Mouse (Mus musculus) neural tube, embryonic 14.5 days (tissue): ENCODE results near the gene Slc25a5. TPM values are rescaled to one million over a fixed set of nuclear protein-coding genes. Genes with fewer than 3 reads are reported as not detected.

Experiments used
- ATAC-seq: fragments of 200-750 bp; cut with Nextera tagmentation; 2 replicates; pipeline ENCODE4 v1.8.0; 2017; ENCODE audit warnings: low read depth, mild to moderate bottlenecking, moderate TSS enrichment, moderate library complexity
- H3K27ac ChIP-seq: fragments of 300-500 bp; sonication (generic); 2 replicates; pipeline ENCODE4 v1.5.1; 2014; ENCODE audit warnings: low read depth, mild to moderate bottlenecking, control low read depth, low read length, moderate library complexity, mixed read lengths
- H3K27me3 ChIP-seq: fragments of 300-500 bp; sonication (generic); 2 replicates; pipeline ENCODE4 v1.6.1; 2014; ENCODE audit warnings: low read length; ENCODE audit not compliant: control insufficient read depth, insufficient read depth
- H3K36me3 ChIP-seq: fragments of 300-500 bp; sonication (generic); 2 replicates; pipeline ENCODE4 v1.6.1; 2014; ENCODE audit warnings: low read length, mixed read lengths; ENCODE audit not compliant: control insufficient read depth, insufficient read depth
- H3K4me1 ChIP-seq: fragments of 300-500 bp; sonication (generic); 2 replicates; pipeline ENCODE4 v1.6.1; 2014; ENCODE audit warnings: low read length; ENCODE audit not compliant: control insufficient read depth, insufficient read depth
- H3K4me2 ChIP-seq: fragments of 300-500 bp; sonication (generic); 2 replicates; pipeline ENCODE4 v1.6.1; 2014; ENCODE audit warnings: mild to moderate bottlenecking, low read depth, low read length, control low read depth
- H3K4me3 ChIP-seq: fragments of 300-500 bp; sonication (generic); 2 replicates; pipeline ENCODE4 v1.5.1; 2014; ENCODE audit warnings: low read depth, low read length, control low read depth, mixed read lengths
- H3K9ac ChIP-seq: fragments of 300-500 bp; sonication (generic); replicated peaks from 2 replicates; pipeline ENCODE4 v1.6.1; 2014; ENCODE audit warnings: low read depth, mild to moderate bottlenecking, control low read depth, low read length, mixed read lengths
- H3K9me3 ChIP-seq: fragments of 300-500 bp; sonication (generic); 2 replicates; pipeline ENCODE4 v1.6.1; 2016; ENCODE audit warnings: low read length; ENCODE audit not compliant: control insufficient read depth
- WGBS: fragments of 180-500 bp; shearing (Covaris S2); extraction: QIAGEN DNeasy Blood & Tissue Kit; methylation state at CpG from one replicate; pipeline ENCODE4 v1.1.7; 2014; 5-methylcytosine and 5-hydroxymethylcytosine counted together
- polyA plus RNA-seq: library from polyadenylated mRNA; unstranded; fragments of >200 nt; fragmentation: Nextera tagmentation; extraction: Ambion mirVana; gene quantifications from 2 replicates; pipeline ENCODE4 v1.2.1, GENCODE M21; 2014

Gene Slc25a5
- polyA plus RNA-seq, 1 experiment from 2014 or later: 575 TPM

- 63% methylated on average over 7 of the region's 7 CpGs for WGBS
- no peaks in the 10 kb centered on the region for H3K27me3 ChIP-seq
- no peak overlapping the region for H3K4me3 ChIP-seq
- no peak overlapping the region for H3K9ac ChIP-seq
- no peak overlapping the region for H3K4me2 ChIP-seq
- no peak overlapping the region for H3K27ac ChIP-seq
- H3K36me3 ChIP-seq: no peaks in the 10 kb centered on the region
- H3K4me1 ChIP-seq: no peaks in the 10 kb centered on the region
- no peaks in the 10 kb centered on the region for H3K9me3 ChIP-seq
- no peak for ATAC-seq
These were observed 43.9 kb downstream of the Slc25a5 start for GRCm38 (mm10) chrX:36839391-36839790.

- H3K4me3 ChIP-seq: no peak overlapping the region
- no peaks in the 10 kb centered on the region for H3K36me3 ChIP-seq
- no peaks in the 10 kb centered on the region for H3K27me3 ChIP-seq
- H3K4me2 ChIP-seq: no peak overlapping the region
- ATAC-seq: no peak
- H3K9ac ChIP-seq: no peak overlapping the region
- H3K27ac ChIP-seq: no peak overlapping the region
- 91% methylated on average over 6 of the region's 6 CpGs for WGBS
- no peaks in the 10 kb centered on the region for H3K4me1 ChIP-seq
- H3K9me3 ChIP-seq: no peaks in the 10 kb centered on the region
These were observed 46.2 kb downstream of the Slc25a5 start for GRCm38 (mm10) chrX:36841698-36842097.

- no peak overlapping the region for H3K4me2 ChIP-seq
- ATAC-seq: no peak
- no peak overlapping the region for H3K9ac ChIP-seq
- no peaks in the 10 kb centered on the region for H3K27me3 ChIP-seq
- H3K27ac ChIP-seq: no peak overlapping the region
- H3K36me3 ChIP-seq: no peaks in the 10 kb centered on the region
- 79% methylated on average over 4 of the region's 4 CpGs for WGBS
- no peaks in the 10 kb centered on the region for H3K9me3 ChIP-seq
- H3K4me3 ChIP-seq: no peak overlapping the region
- H3K4me1 ChIP-seq: no peaks in the 10 kb centered on the region
These were observed 48.0 kb downstream of the Slc25a5 start for GRCm38 (mm10) chrX:36843346-36843990.

GRCm38 (mm10) chrX:36847152-36847551 lies 51.7 kb downstream of the Slc25a5 start:
- Histone ChIP-seq H3K4me1 (no peaks in the 10 kb centered on the region), H3K27me3 (no peaks in the 10 kb centered on the region), H3K27ac (no peak overlapping the region), H3K9ac (no peak overlapping the region), H3K4me2 (no peak overlapping the region), H3K9me3 (no peaks in the 10 kb centered on the region), H3K36me3 (no peaks in the 10 kb centered on the region), H3K4me3 (no peak overlapping the region)
- ATAC-seq: no peak
- 87% methylated on average over 1 of the region's 1 CpGs for WGBS

Other genes starting within 250 kb of the Slc25a5 start
- 599 and 623 TPM in 2 replicates for gene Pgrmc1, start 197.4 kb upstream of the Slc25a5 start, polyA plus RNA-seq
- 7.3 and 8.0 TPM in 2 replicates for gene Akap17b, start 150.3 kb upstream of the Slc25a5 start, polyA plus RNA-seq
- gene Slc25a43, start 52.0 kb upstream of the Slc25a5 start, polyA plus RNA-seq: 0.59 and 1.0 TPM in 2 replicates
- 129 and 134 TPM in 2 replicates for gene Ube2a, start 78.2 kb downstream of the Slc25a5 start, polyA plus RNA-seq
- gene C330007P06Rik, start 78.5 kb downstream of the Slc25a5 start, polyA plus RNA-seq: 27.5 and 29.7 TPM in 2 replicates
- gene Nkrf, start 107.2 kb downstream of the Slc25a5 start, polyA plus RNA-seq: 21.4 and 25.6 TPM in 2 replicates
- gene Sept6, start 196.1 kb downstream of the Slc25a5 start, polyA plus RNA-seq: 79.6 and 82.8 TPM in 2 replicates